Mouse (Mus musculus): ENCODE data around the gene Gadd45a.

- TF ChIP-seq POLR2A (IDR thresholded peaks at IDR 0.05; ENCODE audit: insufficient read depth, low read length): no peak
- TF ChIP-seq CTCF (IDR thresholded peaks at IDR 0.05; ENCODE audit: low read depth, low read length): no peak
- TF ChIP-seq EP300 (IDR thresholded peaks at IDR 0.05; ENCODE audit: insufficient read depth, low read depth, low read length): no peak
Observed at GRCm38 (mm10) chr6:66989037-66989436, 48.2 kb downstream of the Gadd45a start.
